Mouse (Mus musculus) right cerebral cortex, postnatal 36 days (tissue): ENCODE measurements around the gene Gpx5.

Experiments used
- DNase-seq, 2 experiments: peaks; one replicate each; pipeline ENCODE4 v3.0.0; 2022; ENCODE audit warnings: low spot score in 2 of 2, mixed read lengths in 1 of 2

The Gpx5 gene

DNA sequence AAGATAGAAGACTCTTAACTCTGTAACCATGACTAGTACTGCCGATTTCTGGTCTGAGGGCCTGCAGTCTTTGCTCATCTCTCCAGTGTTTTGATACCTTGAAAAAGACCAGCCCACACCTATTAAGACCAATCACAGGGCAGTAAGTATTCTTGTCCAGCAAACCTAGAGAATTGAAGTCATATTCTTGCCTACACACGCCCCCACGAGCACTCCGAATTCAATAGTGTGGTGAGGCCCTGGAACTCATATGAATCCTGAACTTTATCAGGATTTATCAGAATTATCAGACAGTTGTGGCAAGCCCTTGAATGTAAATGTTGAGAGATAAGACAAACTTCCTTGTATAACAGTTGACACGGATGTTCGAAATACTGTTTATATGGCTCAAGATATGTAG, at the start of gene Gpx5:
Gpx5 (minus strand) TSS at position 101 of the 400 bp plus-strand sequence.
- DNase-seq = no peak

- DNase-seq = no peak
Observed at GRCm38 (mm10) chr13:21327424-21327823, 34.9 kb upstream of the Gpx5 start.

DNA sequence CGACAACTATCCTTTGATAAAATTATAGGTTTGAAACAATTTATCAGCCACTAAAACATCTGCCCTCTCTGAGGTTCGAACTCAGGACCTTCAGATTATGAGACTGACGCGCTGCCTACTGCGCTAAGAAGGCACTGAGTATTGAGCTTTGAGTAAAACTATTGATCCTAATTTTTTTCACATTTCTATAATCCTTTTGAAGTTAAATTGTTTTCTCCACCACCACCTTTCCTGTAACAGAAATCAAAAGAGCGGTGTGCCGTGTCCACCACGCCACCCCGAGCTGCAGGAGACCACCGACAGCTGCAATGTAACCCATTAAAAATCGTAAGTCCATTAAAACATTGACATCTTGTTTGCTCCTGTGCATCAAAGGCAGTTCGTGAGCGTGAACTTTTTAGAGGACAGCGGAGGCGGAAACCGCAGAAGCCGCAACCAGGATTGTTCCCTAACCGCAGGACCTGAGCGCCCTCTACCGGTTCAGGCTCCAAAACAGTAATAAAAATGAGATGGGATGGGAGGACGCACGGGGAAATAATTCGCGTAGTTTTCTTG, 34.2 kb upstream of the Gpx5 start:
- peak; percentile 49 to 59 for DNase-seq

DNA sequence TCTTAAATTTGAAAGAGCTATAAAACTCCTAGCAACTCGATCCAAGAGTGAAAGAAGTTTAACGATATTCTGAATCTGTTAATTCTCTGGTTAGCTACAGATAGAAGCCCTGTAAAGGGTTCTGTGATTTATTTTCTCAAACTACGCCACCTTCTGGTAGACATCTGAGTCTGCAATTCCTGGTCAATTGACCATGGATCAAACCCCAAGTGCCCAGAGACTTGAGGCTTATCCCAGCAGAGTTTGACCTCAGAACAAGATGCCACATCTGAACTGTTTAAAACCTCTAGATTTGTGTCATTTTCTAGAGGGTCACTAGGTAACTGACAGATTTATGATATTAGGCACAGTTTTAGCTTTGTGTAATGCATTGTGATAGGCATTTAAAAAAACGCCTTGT, 33.7 kb upstream of the Gpx5 start:
- no peak for DNase-seq

DNA sequence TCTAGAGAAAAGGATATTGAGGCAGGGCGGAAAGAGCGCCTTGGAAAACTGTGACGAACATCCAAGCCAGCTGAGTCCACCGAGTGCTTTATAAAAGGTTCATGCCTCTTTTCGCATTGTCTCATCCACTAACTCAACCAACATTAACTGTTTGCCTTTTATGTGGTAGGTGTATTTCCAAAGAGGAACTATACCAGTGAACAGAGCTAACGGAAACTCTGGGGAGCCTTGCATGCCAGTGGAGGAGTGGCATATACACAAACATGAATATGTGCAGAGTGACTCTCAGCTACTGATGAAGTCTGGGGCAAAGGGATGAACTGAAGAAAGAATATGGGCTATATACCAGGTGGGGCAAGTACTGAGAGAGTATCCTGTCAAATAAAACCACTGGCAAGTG, 30.9 kb upstream of the Gpx5 start:
- no peak for DNase-seq

DNA sequence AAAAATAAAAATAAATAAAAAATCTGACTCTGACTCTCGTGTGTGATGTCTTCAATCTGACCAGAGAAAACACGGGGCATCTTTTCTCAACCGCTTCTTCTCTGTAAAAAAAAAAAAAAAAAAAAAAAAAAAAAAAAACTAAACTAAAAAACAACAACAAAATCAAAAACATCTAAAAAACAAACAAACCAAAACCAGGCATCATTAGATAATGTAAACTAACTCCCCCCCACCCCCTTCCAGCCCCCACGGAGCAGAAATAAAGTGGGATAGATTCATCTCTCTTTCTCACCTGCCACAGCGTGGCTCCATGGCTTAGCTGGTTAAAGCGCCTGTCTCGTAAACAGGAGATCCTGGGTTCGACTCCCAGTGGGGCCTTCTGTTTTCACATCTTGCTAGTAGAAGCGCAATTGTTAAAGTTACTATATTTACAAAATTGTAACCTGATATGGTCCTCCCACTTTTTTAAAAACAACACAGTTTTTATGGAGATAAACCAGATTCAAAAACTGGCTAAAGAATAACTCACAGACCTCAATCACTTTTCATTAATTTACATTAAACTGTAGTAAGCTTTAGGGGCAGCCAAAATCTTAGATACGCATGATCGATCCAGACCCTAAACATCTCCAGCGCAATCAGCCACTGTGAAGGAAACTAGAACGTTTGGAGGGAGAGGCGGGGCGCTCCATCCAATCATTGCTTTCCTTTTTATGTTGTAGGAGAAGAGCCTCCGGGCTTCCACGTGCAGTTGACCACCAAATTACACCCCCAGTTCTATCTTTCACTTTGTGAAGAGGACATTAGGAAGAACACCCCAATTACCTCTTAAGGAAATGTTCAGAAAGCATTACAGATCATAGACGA, 30.2 kb upstream of the Gpx5 start:
- DNase-seq = peak; percentile 36 to 45

GRCm38 (mm10) chr13:21321890-21322494, 29.5 kb upstream of the Gpx5 start:
- DNase-seq = peak; percentile 8 to 12

DNA sequence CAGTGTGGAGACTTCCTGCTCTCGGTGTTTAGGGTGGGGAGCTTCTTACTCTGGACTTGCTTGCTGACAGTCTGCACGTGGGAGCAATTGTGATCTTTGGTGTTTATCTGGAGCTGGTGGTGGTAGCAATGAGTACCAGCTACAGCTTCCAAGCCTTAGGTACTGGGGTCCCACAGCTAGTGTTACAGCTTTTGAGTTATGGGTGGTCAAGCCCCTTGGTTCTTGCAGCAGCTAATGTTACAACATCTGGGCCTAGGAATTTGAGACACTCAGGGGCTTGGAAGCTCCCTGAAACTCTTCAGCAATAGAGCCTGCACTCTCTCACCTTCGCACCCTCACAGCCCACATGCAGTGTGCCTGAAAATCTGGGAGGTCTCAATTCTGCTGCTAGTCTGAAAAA, 27.7 kb upstream of the Gpx5 start:
- DNase-seq = no peak

- DNase-seq = no peak
Observed at GRCm38 (mm10) chr13:21313903-21314302, 21.4 kb upstream of the Gpx5 start.

- DNase-seq = no peak
Observed at GRCm38 (mm10) chr13:21312854-21313253, 20.3 kb upstream of the Gpx5 start.

GRCm38 (mm10) chr13:21311926-21312325, 19.4 kb upstream of the Gpx5 start, which contains the start of gene Gpx6:
Gene Gpx6 (plus strand): TSS chr13:21312125.
- no peak for DNase-seq

DNA sequence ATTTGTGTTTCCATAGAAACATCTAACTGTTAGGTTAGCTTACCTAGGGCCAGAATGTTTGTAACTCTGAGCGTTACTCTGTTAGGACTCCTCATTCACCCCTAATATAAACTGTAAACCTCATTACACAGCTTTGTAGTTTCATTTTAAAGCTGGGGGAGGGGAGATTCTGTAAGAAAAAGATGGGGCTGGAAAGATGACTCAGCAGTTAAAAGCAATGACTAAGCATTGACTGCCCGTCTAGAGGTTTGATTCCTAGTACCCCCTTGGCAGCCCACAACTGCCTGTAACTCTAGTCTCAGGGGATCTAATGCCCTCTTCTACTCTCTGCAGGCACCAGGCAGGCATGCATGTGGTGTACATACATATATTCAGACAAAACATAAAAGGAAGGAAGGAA, 17.3 kb upstream of the Gpx5 start:
- no peak for DNase-seq

DNA sequence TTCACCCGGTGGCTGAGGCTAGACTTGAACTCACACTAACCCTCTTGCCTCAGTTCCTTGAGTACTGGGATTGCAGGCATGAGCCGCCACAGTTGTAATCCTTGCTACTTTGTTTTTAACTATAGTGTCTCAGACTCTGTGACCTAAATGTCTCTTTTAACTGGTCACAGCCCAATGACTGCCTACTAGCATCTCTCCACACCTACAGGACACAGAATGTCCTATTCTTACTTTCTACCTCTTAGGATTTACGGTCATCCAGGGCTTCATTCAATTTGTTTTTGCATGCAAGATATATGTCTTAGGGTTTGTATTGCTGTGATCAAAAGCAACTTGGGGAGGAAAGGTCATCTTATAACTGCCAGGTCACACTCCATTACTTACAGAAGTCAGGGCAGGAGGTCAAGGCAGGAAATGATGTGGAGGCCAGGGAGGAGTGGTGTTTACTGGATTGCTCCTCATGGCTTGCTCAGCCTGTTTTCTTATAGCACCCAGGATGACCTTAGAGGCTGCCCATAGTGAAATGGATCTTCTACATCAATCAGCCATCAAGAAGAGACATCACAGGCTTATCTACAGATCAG, 12.0 kb upstream of the Gpx5 start:
- DNase-seq = no peak

- no peak for DNase-seq
Observed at GRCm38 (mm10) chr13:21298557-21298956, 6.0 kb upstream of the Gpx5 start.

- DNase-seq = peak; percentile 74 to 82
Observed at GRCm38 (mm10) chr13:21279559-21279958, 13.0 kb downstream of the Gpx5 start.

DNA sequence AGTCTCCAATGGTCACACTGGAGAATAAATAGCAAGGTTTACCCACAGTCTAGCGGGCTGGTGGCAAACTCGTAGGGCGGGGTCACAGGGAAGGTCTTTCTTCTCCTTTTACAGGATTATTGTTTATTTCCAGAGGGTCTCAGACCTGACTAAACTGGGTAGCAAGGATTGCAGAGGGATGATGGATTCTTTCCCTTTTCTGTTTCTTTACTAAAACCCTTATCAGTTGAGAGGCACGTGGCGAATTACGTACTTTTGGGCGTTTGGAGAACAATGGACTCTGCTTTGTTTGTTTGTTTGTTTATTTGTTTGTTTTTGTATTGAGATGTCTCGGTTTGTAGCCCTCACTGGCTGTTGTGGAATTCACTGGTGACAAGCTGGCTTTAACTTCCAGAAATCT, 13.5 kb downstream of the Gpx5 start:
- no peak for DNase-seq

GRCm38 (mm10) chr13:21276551-21276950, 16.0 kb downstream of the Gpx5 start:
- no peak for DNase-seq

DNA sequence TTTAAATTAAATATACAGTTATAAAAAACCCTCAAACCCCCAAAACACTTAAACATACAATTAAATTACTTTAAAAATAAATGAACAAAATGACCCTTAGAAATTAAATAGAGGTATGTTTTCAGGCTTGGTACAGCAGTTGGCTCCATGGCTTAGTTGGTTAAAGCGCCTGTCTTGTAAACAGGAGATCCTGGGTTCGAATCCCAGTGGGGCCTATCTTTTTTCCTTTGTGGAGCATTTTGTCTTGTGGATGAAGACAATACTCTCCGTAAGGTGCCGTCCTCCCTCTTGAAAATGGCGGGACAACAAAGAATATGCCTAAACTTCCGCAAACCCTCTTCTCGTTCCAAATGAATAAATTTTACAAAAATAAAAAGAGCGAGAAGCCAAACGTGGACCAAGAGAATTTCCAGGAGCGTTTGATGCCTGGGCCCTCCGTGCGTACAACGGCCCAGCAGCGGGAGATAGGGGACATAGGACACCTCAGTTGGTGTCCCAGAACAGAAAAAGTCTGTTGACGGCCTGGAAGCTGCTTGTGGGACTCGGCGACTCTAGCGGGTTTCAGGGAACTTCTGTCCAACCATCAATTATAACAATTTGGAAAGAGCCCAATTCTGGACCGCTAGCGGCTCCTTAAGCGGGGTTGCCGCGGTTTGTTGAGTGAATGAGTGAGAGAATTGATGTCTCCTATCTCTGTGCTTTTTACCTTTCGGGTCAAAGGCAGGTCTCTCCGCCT, 16.5 kb downstream of the Gpx5 start:
- peak; percentile 79 to 89 for DNase-seq

GRCm38 (mm10) chr13:21275021-21275814, 17.3 kb downstream of the Gpx5 start:
- no peak for DNase-seq

GRCm38 (mm10) chr13:21268262-21268661, 24.3 kb downstream of the Gpx5 start:
- no peak for DNase-seq

- no peak for DNase-seq
Observed at GRCm38 (mm10) chr13:21267541-21267940, 25.0 kb downstream of the Gpx5 start.
